Mouse (Mus musculus): ENCODE data around the gene Adamts6. TPM values are rescaled to one million over a fixed set of nuclear protein-coding genes. Genes with fewer than 3 reads are reported as not detected.

Adamts6 gene
- 4.6 and 5.6 TPM in 2 replicates for total RNA-seq (2014; rRNA removed)
- 0.33 and 0.38 TPM in 2 replicates for polyA plus RNA-seq (2015; fragmentation: Nextera tagmentation; extraction: Ambion mirVana)

DNA sequence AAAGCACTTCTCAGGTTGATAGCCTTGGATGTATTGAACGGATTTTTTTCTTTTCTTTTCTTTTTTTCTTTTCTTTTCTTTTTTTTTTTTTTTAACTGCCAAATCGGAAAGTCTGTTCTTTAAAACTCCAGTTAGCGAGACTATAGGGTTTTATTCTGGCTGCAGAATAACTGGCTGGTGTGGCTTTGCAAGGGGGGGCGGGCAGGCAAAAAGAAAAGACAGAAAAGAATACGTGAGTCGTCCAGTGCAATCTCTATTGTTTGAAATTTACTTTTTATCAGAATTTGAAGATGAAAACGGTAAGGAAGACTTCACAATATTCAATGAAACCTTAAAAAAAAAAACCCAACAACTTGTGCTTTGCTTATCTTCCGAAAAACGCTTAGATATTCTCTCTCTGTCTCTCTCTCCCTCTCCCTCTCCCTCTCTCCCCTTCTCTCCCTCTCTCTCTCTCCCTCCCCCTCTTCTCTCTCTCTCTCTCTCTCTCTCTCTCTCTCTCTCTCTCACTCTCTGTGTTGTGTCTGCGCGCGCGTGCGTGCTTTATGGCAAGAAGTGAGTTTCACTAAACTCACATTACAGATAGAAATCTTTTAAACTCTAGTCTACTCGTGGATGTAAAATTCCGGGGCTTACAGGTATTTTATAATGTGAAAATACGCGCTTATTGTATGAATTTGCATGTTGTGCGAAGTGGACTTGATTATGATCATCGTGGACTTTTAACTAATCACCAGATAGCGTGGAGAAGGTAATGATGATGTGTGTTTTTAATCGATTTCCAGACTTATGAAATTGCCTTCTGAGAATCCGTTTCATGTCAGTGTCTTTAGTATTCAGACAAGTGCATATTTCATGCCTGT, at the start of gene Adamts6:
Adamts6 (plus strand) TSS at position 470 of the 860 bp plus-strand sequence.
- peak within 1 kb of the TSS; percentile 55 for H3K4me2 ChIP-seq (ENCODE audit: low read depth, low read length, poor library complexity, severe bottlenecking)
- no peaks in the 10 kb centered on the region for H3K36me3 ChIP-seq (ENCODE audit: insufficient read depth, low read length)
- H3K9ac ChIP-seq (replicated peaks; ENCODE audit: low read length, poor library complexity, severe bottlenecking), result peak within 1 kb of the TSS; percentile 29; the same call in 1 of the 2 replicates
- H3K9me3 ChIP-seq (ENCODE audit: low read length), result no peaks in the 10 kb centered on the region
- no peak for TF ChIP-seq CTCF (IDR thresholded peaks at IDR 0.05)
- peak within 1 kb of the TSS; percentile 38 for H3K4me3 ChIP-seq (ENCODE audit: low read depth, low read length)
- under 1% methylated on average over 23 of the region's 23 CpGs for WGBS
- DNase-seq (ENCODE audit: low spot score) (peak; percentile 26), ATAC-seq (ENCODE audit: low FRiP score) (no peak)
- H3K27me3 ChIP-seq (ENCODE audit: insufficient read depth, low read length), result no peaks in the 10 kb centered on the region
- no peak within 1 kb of the TSS for H3K27ac ChIP-seq (ENCODE audit: low read depth, low read length)
- H3K4me1 ChIP-seq (ENCODE audit: insufficient read depth, low read length), result no peaks in the 10 kb centered on the region

DNA sequence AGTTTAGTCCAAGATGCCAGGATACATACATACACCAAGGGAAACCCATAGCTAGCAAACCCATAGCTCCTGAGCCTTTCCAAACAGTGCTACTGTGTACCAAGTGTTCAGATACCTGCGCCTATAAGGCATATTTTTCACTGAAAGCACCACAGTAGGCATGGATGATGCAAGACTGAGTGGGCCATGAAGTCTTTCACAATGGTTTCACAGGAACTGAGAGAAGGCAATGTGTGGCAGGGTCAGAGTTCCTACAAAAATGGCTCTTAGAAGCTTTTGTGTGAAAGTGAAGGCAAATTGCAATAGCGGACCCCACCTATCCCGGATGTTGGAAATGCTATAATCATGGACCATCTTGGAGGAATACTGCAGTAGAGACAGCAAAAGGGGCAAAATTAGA, 28.6 kb upstream of the Adamts6 start:
- H3K27me3 ChIP-seq (ENCODE audit: insufficient read depth, low read length), result no peaks in the 10 kb centered on the region
- H3K27ac ChIP-seq (ENCODE audit: low read depth, low read length), result no peak overlapping the region
- no peaks in the 10 kb centered on the region for H3K36me3 ChIP-seq (ENCODE audit: insufficient read depth, low read length)
- DNase-seq (ENCODE audit: low spot score) (no peak), ATAC-seq (ENCODE audit: low FRiP score) (no peak)
- TF ChIP-seq CTCF (IDR thresholded peaks at IDR 0.05), result no peak
- H3K4me3 ChIP-seq (ENCODE audit: low read depth, low read length), result no peak overlapping the region
- WGBS, result 91% methylated on average over 3 of the region's 3 CpGs
- no peak overlapping the region for H3K4me2 ChIP-seq (ENCODE audit: low read depth, low read length, poor library complexity, severe bottlenecking)
- no peak overlapping the region for H3K9ac ChIP-seq (replicated peaks; ENCODE audit: low read length, poor library complexity, severe bottlenecking)
- no peaks in the 10 kb centered on the region for H3K4me1 ChIP-seq (ENCODE audit: insufficient read depth, low read length)
- no peaks in the 10 kb centered on the region for H3K9me3 ChIP-seq (ENCODE audit: low read length)

DNA sequence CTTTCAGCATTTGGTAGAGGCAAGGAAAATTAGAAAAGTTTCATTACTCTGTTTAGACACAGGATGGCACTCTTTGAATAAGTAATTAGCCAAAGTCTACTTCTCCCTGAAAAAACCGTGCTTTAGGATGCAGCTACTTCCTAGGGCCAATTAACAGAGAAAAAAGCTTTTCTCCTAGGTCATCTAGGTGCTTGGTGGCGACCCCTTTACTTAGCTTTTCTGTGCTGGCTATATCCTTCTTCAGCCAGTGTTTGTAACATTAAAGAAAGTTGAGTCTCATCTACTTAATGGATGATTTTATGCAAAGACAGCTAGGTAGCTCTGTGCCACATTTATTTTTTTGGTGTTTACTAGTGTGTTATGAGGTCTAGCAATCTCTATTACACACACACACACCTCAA, 2.6 kb upstream of the Adamts6 start:
- 0 out of 2 replicates have a peak overlapping the region, but pooled peaks have one; percentile 8 for H3K9ac ChIP-seq (replicated peaks; ENCODE audit: low read length, poor library complexity, severe bottlenecking)
- WGBS, result 3% methylated on average over 2 of the region's 2 CpGs
- H3K27me3 ChIP-seq (ENCODE audit: insufficient read depth, low read length), result no peaks in the 10 kb centered on the region
- H3K4me2 ChIP-seq (ENCODE audit: low read depth, low read length, poor library complexity, severe bottlenecking), result peak overlapping the region; percentile 55
- H3K4me3 ChIP-seq (ENCODE audit: low read depth, low read length), result no peak overlapping the region
- TF ChIP-seq CTCF (IDR thresholded peaks at IDR 0.05), result peak; percentile 76
- H3K27ac ChIP-seq (ENCODE audit: low read depth, low read length), result no peak overlapping the region
- DNase-seq (ENCODE audit: low spot score) (peak; percentile 83), ATAC-seq (ENCODE audit: low FRiP score) (no peak)
- no peaks in the 10 kb centered on the region for H3K36me3 ChIP-seq (ENCODE audit: insufficient read depth, low read length)
- H3K9me3 ChIP-seq (ENCODE audit: low read length), result no peaks in the 10 kb centered on the region
- no peaks in the 10 kb centered on the region for H3K4me1 ChIP-seq (ENCODE audit: insufficient read depth, low read length)

DNA sequence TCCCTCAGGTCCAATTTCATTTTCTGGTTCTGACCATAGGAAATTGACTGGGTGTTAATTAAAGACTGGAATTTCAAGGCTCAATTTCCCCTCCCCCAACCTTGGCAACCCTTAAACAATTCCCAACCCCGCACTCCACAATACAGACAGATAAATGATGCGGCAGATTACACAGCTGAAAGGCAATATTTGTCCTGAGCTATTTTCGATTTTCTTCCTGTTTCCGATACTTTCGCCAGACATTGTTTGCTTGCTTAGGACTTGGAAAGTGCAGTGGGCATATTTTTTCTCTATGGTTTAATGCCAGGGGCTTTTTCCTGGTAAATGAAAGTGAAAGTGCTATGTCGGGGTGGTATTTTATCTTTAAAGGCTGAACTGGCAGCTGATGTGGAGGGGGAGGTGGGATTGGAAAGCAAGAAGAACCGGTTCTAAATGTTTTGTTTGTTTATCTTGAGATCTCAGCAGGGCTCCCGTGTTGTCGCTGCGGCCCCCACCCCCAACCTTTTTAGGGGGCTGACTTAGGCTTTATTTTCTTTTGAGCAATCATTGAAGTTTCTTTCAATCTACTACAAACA, 1.8 kb upstream of the Adamts6 start:
- H3K4me3 ChIP-seq (ENCODE audit: low read depth, low read length), result peak overlapping the region; percentile 38
- H3K27ac ChIP-seq (ENCODE audit: low read depth, low read length), result peak overlapping the region; percentile 26; the same call in 1 of the 2 replicates
- H3K9me3 ChIP-seq (ENCODE audit: low read length), result no peaks in the 10 kb centered on the region
- H3K9ac ChIP-seq (replicated peaks; ENCODE audit: low read length, poor library complexity, severe bottlenecking), result peak overlapping the region; percentile 25; the same call in 1 of the 2 replicates
- TF ChIP-seq CTCF (IDR thresholded peaks at IDR 0.05), result no peak
- ATAC-seq (ENCODE audit: low FRiP score) (no peak), DNase-seq (ENCODE audit: low spot score) (peak; percentile 40)
- H3K4me2 ChIP-seq (ENCODE audit: low read depth, low read length, poor library complexity, severe bottlenecking), result peak overlapping the region; percentile 55
- no peaks in the 10 kb centered on the region for H3K4me1 ChIP-seq (ENCODE audit: insufficient read depth, low read length)
- no peaks in the 10 kb centered on the region for H3K27me3 ChIP-seq (ENCODE audit: insufficient read depth, low read length)
- WGBS, result 1% methylated on average over 10 of the region's 10 CpGs
- H3K36me3 ChIP-seq (ENCODE audit: insufficient read depth, low read length), result no peaks in the 10 kb centered on the region

DNA sequence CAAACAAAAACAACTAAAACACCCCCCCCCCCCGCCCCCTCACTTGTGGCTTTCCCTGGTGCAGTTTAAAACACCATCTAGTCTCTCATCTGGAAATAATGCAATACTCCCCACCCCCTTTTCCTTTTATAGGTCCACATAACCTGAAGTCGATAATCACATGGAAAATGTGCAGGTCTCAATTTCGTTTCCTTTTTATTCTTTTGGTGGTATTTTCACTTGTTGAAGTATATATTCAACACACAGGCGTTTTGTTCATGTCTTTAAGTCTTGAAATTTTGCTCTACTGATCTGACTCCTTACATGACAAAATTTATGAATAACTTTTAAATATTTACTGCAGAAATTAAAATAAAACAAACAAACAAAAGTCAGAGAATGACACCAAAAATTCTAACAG, 1.3 kb upstream of the Adamts6 start:
- H3K27me3 ChIP-seq (ENCODE audit: insufficient read depth, low read length), result no peaks in the 10 kb centered on the region
- no peaks in the 10 kb centered on the region for H3K9me3 ChIP-seq (ENCODE audit: low read length)
- 0% methylated on average over 4 of the region's 4 CpGs for WGBS
- DNase-seq (ENCODE audit: low spot score) (peak; percentile 9), ATAC-seq (ENCODE audit: low FRiP score) (no peak)
- no peak for TF ChIP-seq CTCF (IDR thresholded peaks at IDR 0.05)
- H3K36me3 ChIP-seq (ENCODE audit: insufficient read depth, low read length), result no peaks in the 10 kb centered on the region
- H3K9ac ChIP-seq (replicated peaks; ENCODE audit: low read length, poor library complexity, severe bottlenecking), result no peak overlapping the region
- H3K4me3 ChIP-seq (ENCODE audit: low read depth, low read length), result peak overlapping the region; percentile 38
- no peaks in the 10 kb centered on the region for H3K4me1 ChIP-seq (ENCODE audit: insufficient read depth, low read length)
- H3K27ac ChIP-seq (ENCODE audit: low read depth, low read length), result peak overlapping the region; percentile 26; the same call in 1 of the 2 replicates
- H3K4me2 ChIP-seq (ENCODE audit: low read depth, low read length, poor library complexity, severe bottlenecking), result peak overlapping the region; percentile 55

DNA sequence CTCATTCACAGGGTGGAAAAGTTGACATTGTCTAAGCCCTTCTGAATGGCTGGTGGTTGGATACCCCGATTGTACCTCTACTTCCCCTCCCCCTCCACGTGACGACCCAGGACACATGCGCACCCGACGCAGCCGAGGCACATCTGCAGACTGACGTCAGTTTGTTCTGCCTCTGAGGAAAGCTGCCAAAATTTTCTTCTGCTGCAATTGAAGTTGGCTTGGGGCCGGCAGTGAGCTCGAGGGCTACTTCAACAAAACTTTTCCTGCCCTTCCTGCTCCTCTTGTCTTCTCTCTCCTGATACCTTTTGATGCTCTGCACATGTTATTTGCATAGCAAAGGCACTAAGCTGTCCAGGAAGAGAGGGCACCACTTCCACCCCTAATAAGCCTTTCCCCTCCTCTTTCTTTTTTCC, 732 bp upstream of the Adamts6 start:
- Histone ChIP-seq H3K4me1 (ENCODE audit: insufficient read depth, low read length) (no peaks in the 10 kb centered on the region), H3K9ac (replicated peaks; ENCODE audit: low read length, poor library complexity, severe bottlenecking) (peak overlapping the region; percentile 29; the same call in 1 of the 2 replicates), H3K27ac (ENCODE audit: low read depth, low read length) (no peak overlapping the region), H3K4me2 (ENCODE audit: low read depth, low read length, poor library complexity, severe bottlenecking) (peak overlapping the region; percentile 55), H3K4me3 (ENCODE audit: low read depth, low read length) (peak overlapping the region; percentile 38), H3K9me3 (ENCODE audit: low read length) (no peaks in the 10 kb centered on the region), H3K27me3 (ENCODE audit: insufficient read depth, low read length) (no peaks in the 10 kb centered on the region), H3K36me3 (ENCODE audit: insufficient read depth, low read length) (no peaks in the 10 kb centered on the region)
- ATAC-seq (ENCODE audit: low FRiP score) (peak; percentile 95), DNase-seq (ENCODE audit: low spot score) (peak; percentile 96)
- WGBS, result under 1% methylated on average over 10 of the region's 10 CpGs
- no peak for TF ChIP-seq CTCF (IDR thresholded peaks at IDR 0.05)

All from midbrain, postnatal 0 days (tissue).